Mouse (Mus musculus) kidney, postnatal 25 days (tissue): ENCODE data around the gene Brpf1.

Source experiments
- DNase-seq, 2 experiments: peaks; one replicate each; pipeline ENCODE4 v3.0.0; 2021; ENCODE audit warnings: mixed read lengths in 2 of 2

Gene Brpf1

GRCm38 (mm10) chr6:113306986-113307349 lies at the start of gene Brpf1:
Gene Brpf1, plus strand, starts transcription at chr6:113307137.
- DNase-seq: peak in 1 of 2 experiments; percentile 82

- no peak for DNase-seq
Observed at GRCm38 (mm10) chr6:113261174-113261858, 45.6 kb upstream of the Brpf1 start.

DNA sequence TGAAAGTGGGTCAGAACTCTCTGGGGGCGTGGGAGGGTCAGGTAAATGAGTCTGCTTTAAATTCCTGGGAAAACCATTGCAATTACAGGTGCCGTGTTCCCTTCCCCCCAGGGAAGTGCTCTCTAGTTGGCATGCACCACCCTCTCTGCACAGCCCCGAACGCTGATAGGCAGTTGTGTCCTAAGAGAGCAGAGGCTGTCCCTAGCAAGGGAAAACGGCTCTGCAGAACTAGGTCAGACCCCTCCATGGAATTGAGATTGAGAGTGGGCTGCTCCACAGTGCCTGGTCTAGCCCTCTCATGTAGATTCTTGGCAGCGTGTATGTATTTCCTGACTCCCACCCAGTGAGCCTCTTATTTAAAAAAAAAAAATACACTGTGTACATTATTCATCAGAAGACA lies 43.4 kb upstream of the Brpf1 start:
- DNase-seq: no peak

DNA sequence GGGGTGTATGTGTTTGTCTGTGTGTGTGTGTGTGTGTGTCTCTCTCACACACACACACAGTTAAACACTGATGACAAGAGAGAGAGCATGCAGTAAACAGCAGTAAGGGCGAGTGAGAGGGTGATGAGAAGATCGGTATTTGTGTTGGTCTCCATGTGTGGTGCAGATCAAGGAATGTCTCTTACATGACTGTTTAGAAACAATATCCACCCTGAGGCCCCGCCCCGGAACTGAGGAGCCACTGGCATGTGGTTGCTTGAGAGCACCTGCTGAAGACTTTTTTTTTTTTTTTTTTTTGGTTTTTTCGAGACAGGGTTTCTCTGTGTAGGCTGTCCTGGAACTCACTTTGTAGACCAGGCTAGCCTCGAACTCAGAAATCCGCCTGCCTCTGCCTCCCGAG lies 42.5 kb upstream of the Brpf1 start:
- DNase-seq: no peak

DNA sequence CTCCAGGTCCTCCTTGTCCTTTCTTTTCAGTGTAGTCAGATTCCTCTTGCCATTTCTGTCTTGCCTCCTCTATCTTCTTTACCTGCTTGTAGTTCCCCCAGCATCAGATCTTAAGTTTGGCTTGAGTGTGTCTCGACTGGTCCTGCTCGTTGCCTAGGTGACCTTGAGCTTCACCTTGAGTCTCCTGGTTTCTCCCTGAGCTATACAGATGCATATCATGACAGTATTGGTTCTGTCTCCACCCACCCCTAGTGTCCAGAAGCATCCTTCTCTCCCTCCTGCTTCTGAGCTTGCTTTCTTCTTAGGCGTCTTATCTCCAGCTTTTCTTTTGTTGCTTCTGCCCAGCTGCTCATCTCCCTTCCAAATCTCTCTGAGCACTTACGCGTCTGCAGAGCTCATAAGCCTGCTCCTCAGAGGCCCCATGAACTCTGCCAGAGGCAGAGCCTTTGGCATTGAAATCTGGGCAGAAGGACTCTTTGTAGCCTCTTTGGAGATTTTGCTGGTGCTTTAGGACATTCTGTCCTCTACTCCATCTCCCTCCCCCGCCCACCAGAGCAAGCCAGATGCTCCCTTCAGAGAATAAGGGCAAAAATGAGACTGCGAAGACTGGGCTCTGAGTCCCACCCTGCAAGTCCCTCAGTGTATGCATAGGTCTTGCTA lies 39.8 kb upstream of the Brpf1 start:
- no peak for DNase-seq

DNA sequence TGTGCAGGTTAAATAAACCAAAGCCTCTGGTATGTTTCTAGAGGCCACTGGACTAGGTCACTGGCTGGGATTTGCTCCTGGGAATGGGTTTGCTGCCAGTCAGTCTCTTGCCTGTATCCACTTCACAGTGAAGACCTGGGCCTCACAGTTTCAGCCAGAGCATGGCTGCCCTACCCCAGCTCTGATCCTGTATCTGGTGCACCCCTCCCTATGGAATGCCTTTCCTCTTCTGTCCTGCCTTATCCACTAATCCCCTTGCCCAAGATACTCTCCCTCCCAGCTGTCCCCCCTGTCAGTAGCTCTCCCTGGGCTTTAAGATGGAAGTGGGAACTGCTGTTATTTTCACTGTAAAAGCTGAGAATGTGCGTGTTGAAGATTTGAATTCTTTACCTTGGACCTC lies 38.9 kb upstream of the Brpf1 start:
- no peak for DNase-seq

- DNase-seq: no peak
Observed at GRCm38 (mm10) chr6:113272365-113272764, 34.6 kb upstream of the Brpf1 start.

GRCm38 (mm10) chr6:113276846-113277245 lies 30.1 kb upstream of the Brpf1 start:
- peak in 1 of 2 experiments; percentile 9 for DNase-seq

- no peak for DNase-seq
Observed at GRCm38 (mm10) chr6:113281676-113282075, 25.3 kb upstream of the Brpf1 start.

- DNase-seq: no peak
Observed at GRCm38 (mm10) chr6:113282101-113282802, 24.7 kb upstream of the Brpf1 start, which contains the start of gene Cpne9. Gene Cpne9, plus strand, starts transcription at chr6:113282307.

- no peak for DNase-seq
Observed at GRCm38 (mm10) chr6:113282969-113283368, 24.0 kb upstream of the Brpf1 start.

DNA sequence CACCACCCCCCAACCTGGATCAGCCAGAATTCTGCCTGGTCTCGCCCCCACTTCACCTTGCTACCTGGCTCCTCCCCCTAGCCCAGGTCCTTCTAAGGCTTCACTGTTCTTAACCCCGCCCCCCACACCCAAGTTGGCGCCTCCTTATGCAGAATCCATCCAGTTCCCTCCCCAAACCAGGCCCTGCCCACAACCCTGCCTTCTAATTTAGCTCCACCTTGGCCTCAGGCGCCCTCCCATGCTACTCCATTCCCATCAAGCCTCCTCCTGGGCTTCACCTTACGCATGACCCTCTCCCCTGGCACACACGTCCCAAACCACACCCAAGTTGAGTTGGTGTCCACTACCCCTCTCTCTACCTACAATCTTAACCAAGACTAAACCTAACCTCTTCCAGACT lies 23.4 kb upstream of the Brpf1 start:
- DNase-seq: no peak

DNA sequence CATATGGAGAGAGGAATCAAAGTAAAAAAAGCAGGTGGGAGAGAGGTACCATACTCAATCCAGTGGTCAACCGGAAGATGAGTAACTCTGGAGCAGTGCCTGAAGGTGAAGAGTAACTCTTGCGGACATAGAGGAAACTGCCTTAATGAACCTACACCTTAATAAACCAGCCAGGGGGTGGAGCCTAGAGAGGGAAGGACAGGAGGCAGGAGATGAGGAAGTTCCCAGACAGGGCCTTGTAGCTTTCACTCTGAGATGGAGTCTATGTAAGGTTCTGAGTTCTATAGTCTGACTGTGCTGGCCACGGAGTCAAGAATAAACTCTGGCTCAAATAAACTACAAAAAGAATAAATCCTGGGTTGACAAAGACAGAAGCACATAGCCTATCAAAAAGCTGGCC lies 22.0 kb upstream of the Brpf1 start:
- DNase-seq: no peak

- no peak for DNase-seq
Observed at GRCm38 (mm10) chr6:113286316-113286715, 20.6 kb upstream of the Brpf1 start.

- no peak for DNase-seq
Observed at GRCm38 (mm10) chr6:113287236-113287635, 19.7 kb upstream of the Brpf1 start.

- no peak for DNase-seq
Observed at GRCm38 (mm10) chr6:113289346-113289745, 17.6 kb upstream of the Brpf1 start.

- DNase-seq: no peak
Observed at GRCm38 (mm10) chr6:113290346-113290745, 16.6 kb upstream of the Brpf1 start.

- DNase-seq: no peak
Observed at GRCm38 (mm10) chr6:113292938-113293337, 14.0 kb upstream of the Brpf1 start.

DNA sequence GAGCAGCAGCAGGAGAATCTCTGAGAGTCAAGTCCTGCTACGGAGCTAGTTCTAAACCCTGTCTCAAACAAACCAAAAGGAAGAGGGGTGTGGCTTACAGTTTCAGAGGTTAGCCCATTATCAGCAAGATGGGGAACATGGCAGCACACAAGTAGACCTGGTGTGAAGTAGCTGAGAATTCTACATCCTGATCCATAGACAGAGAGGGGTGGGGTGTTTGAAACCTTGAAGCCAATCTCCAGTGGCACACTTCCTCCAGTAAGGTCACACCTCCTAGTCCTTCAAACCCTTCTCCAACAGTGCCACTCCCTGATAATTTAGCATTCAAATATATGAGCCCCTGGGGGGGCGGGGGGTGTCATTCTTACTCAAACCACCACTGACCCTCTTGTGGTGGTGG lies 10.9 kb upstream of the Brpf1 start:
- no peak for DNase-seq

GRCm38 (mm10) chr6:113296639-113297038 lies 10.3 kb upstream of the Brpf1 start:
- no peak for DNase-seq

GRCm38 (mm10) chr6:113301350-113301749 lies 5.6 kb upstream of the Brpf1 start:
- DNase-seq: no peak

- DNase-seq: peak in 1 of 2 experiments; percentile 16
Observed at GRCm38 (mm10) chr6:113302258-113302657, 4.7 kb upstream of the Brpf1 start.

GRCm38 (mm10) chr6:113306322-113306985 lies 483 bp upstream of the Brpf1 start:
- peak; percentile 100 for DNase-seq
